Mouse (Mus musculus) lung, postnatal 0 days (tissue): ENCODE measurements at regions not wholly inside any gene's neighbourhood (a gene's known extent, or its start where the extent isn't known, plus 50 kb on each side); places are given as distances from the start of the nearest gene placed in this dataset.

Source experiments
- ATAC-seq: fragments of 200-750 bp; cut with Nextera tagmentation; 2 replicates; pipeline ENCODE4 v1.8.0; 2017; ENCODE audit warnings: moderate library complexity
- DNase-seq: peaks from one replicate; pipeline ENCODE4 v3.0.0-alpha.2; 2016; ENCODE audit warnings: low spot score
- H3K27ac ChIP-seq: fragments of 300-500 bp; sonication (generic); 2 replicates; pipeline ENCODE4 v1.5.1; 2014; ENCODE audit warnings: antibody characterized with exemption, mild to moderate bottlenecking, low read length, mixed read lengths
- H3K27me3 ChIP-seq: fragments of 300-500 bp; sonication (generic); replicated peaks from 2 replicates; pipeline ENCODE4 v1.6.1; 2014; ENCODE audit warnings: low read length, mixed read lengths; ENCODE audit not compliant: insufficient read depth
- H3K36me3 ChIP-seq: fragments of 300-500 bp; sonication (generic); 2 replicates; pipeline ENCODE4 v1.6.1; 2014; ENCODE audit warnings: low read length, mixed read lengths; ENCODE audit not compliant: insufficient read depth
- H3K4me1 ChIP-seq: fragments of 300-500 bp; sonication (generic); 2 replicates; pipeline ENCODE4 v1.6.1; 2014; ENCODE audit warnings: antibody characterized with exemption, low read depth, low read length, mixed read lengths; ENCODE audit not compliant: insufficient read depth
- H3K4me2 ChIP-seq: fragments of 300-500 bp; sonication (generic); replicated peaks from 2 replicates; pipeline ENCODE4 v1.6.1; 2014; ENCODE audit warnings: low read depth, mild to moderate bottlenecking, low read length, moderate library complexity, mixed read lengths
- H3K4me3 ChIP-seq: fragments of 300-500 bp; sonication (generic); 2 replicates; pipeline ENCODE4 v1.5.1; 2014; ENCODE audit warnings: low read depth, low read length
- H3K9ac ChIP-seq: fragments of 300-500 bp; sonication (generic); replicated peaks from 2 replicates; pipeline ENCODE4 v1.6.1; 2014; ENCODE audit warnings: low read depth, mild to moderate bottlenecking
- H3K9me3 ChIP-seq: fragments of 300-500 bp; sonication (generic); 2 replicates; pipeline ENCODE4 v1.6.1; 2016; ENCODE audit warnings: low read length, mixed read lengths
- CTCF ChIP-seq: IDR thresholded peaks from 2 replicates; pipeline ENCODE4 v1.5.1; 2016; ENCODE audit warnings: antibody characterized with exemption, mild to moderate bottlenecking
- EP300 ChIP-seq: IDR thresholded peaks from 2 replicates; pipeline ENCODE4 v1.6.1; 2016; ENCODE audit warnings: antibody characterized with exemption, mild to moderate bottlenecking, control low read depth
- WGBS: fragments of 180-500 bp; shearing (Covaris S2); extraction: QIAGEN DNeasy Blood & Tissue Kit; methylation state at CpG from one replicate; pipeline ENCODE4 v1.1.7; 2014; 5-methylcytosine and 5-hydroxymethylcytosine counted together

- ATAC-seq, result no peak
- H3K4me3 ChIP-seq, result no peak overlapping the region
- no peak overlapping the region for H3K9ac ChIP-seq
- no peaks in the 10 kb centered on the region for H3K36me3 ChIP-seq
- TF ChIP-seq CTCF (no peak), EP300 (no peak)
- H3K27ac ChIP-seq, result no peak overlapping the region
- H3K4me1 ChIP-seq, result no peaks in the 10 kb centered on the region
- WGBS, result 41% methylated on average over 1 of the region's 1 CpGs
- no peaks in the 10 kb centered on the region for H3K27me3 ChIP-seq
- no peak for DNase-seq
- no peak overlapping the region for H3K4me2 ChIP-seq
- H3K9me3 ChIP-seq, result no peaks in the 10 kb centered on the region
Measured at GRCm38 (mm10) chr6:25321446-25321845, 365.3 kb upstream of the Tmem229a start.

DNA sequence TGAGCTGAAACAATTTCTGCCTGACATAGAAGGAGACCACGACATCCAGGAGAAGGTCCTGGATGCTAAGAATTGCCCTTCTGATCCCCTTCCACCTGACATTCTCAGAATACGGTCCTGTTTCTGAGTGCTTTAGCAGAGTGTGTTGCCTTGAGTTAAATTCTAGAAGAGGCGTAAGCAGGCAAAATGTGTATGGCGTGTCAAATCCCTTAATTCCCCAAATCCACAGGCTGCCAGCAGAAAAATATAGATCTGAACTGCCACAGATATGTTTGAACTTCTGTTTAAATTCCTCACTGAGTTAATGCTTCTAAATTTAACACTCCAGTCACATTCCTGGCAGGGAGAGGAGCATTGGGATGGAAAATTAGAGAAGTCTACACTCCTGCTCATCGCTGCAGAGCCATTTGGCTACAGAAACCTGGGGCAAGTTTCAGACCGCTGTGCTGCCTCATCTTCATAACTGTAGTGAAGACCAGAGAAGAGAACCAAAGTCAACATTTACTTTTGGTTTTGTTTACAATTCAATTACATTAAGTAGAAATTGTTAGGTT lies 364.3 kb upstream of the Tmem229a start:
- TF ChIP-seq CTCF (no peak), EP300 (no peak)
- DNase-seq, result no peak
- Histone ChIP-seq H3K27ac (no peak overlapping the region), H3K4me3 (no peak overlapping the region), H3K4me2 (no peak overlapping the region), H3K9ac (no peak overlapping the region), H3K36me3 (no peaks in the 10 kb centered on the region), H3K27me3 (no peaks in the 10 kb centered on the region), H3K9me3 (no peaks in the 10 kb centered on the region), H3K4me1 (no peaks in the 10 kb centered on the region)
- 78% methylated on average over 6 of the region's 6 CpGs for WGBS
- ATAC-seq, result no peak

DNA sequence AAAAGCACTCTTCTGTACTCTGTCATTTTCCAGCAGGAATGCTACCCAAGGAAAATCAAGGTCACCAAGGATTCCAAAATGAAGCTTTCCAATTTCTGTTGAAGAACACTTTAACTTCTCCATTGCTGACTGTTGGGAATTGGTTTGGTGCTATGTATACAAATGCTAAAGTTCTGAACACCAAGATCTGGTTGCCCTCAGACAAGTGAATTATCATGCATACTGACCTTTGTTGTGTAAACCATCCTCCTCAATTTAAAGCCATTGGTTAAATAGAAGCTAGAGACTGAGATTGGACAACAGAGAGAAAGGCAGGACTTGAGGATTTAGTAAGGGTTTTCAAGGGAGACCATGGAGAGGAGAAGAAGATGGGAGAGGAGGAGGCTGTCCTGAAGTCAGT lies 351.4 kb upstream of the Tmem229a start:
- H3K36me3 ChIP-seq, result no peaks in the 10 kb centered on the region
- no peak overlapping the region for H3K9ac ChIP-seq
- H3K4me3 ChIP-seq, result no peak overlapping the region
- ATAC-seq (no peak), DNase-seq (no peak)
- no peak overlapping the region for H3K27ac ChIP-seq
- no peaks in the 10 kb centered on the region for H3K9me3 ChIP-seq
- no peak for TF ChIP-seq EP300
- no peak for TF ChIP-seq CTCF
- no peaks in the 10 kb centered on the region for H3K4me1 ChIP-seq
- no peak overlapping the region for H3K4me2 ChIP-seq
- no peaks in the 10 kb centered on the region for H3K27me3 ChIP-seq

DNA sequence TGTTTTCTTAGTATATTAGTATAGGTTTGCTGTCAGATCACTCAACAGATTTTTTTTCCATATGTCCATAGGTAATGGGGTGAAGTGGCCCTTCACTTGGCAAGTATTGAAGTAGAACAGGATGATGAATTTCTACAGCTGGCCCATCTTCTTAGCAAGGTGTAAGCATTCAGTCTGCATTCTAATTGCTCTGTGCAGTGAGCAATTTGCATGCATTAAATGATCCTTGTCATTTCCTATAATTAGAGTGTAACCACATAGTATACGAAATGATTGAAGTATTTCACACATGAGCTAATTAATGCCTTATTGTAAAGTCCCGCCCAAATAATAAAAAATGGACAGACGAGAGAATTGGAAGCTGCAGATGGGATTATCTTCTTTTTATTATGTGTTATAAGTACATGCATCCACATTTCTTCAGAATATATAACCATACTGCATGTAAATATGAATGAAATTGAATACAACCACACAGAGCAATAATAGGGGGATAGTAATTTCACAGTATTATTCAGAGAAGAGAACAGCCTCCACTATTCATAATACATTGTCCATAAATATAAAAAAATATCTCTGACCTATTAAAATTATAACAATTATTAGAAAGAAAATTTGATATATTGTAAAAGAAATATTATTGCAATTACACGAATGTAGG lies 348.9 kb upstream of the Tmem229a start:
- Histone ChIP-seq H3K4me3 (no peak overlapping the region), H3K9me3 (no peaks in the 10 kb centered on the region), H3K4me1 (no peaks in the 10 kb centered on the region), H3K27me3 (no peaks in the 10 kb centered on the region), H3K36me3 (no peaks in the 10 kb centered on the region), H3K9ac (no peak overlapping the region), H3K4me2 (no peak overlapping the region), H3K27ac (no peak overlapping the region)
- 78% methylated on average over 4 of the region's 4 CpGs for WGBS
- TF ChIP-seq EP300, result no peak
- no peak for TF ChIP-seq CTCF
- ATAC-seq (no peak), DNase-seq (no peak)

DNA sequence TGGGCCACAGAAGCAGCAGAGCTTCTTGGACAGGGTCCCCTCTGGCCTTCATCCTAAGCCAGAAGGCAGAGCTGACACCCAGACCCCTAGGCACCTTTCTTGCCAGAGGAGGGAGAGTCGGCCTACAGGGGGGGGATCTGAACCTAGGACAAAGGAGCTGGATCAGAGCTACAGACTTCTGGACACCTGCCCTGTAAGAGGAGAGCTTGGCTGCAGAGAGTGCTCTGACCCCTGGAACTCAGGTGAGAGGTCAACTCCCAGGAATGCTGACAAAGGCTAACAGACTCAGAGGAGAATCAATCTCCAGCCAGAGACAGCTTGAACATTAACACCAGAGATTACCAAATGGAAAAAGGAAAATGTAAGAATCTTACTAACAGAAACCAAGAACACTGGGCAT lies 335.5 kb upstream of the Tmem229a start:
- no peak overlapping the region for H3K9ac ChIP-seq

GRCm38 (mm10) chr6:25287591-25287990 lies 331.5 kb upstream of the Tmem229a start:
- WGBS, result 79% methylated on average over 4 of the region's 4 CpGs
- ATAC-seq, result no peak

More for the DNA sequence above, 335.5 kb upstream of the Tmem229a start:
- H3K27me3 ChIP-seq, result no peaks in the 10 kb centered on the region
- no peaks in the 10 kb centered on the region for H3K4me1 ChIP-seq
- no peak overlapping the region for H3K4me2 ChIP-seq
- ATAC-seq, result no peak
- H3K9me3 ChIP-seq, result no peaks in the 10 kb centered on the region
- H3K27ac ChIP-seq, result no peak overlapping the region
- DNase-seq, result no peak
- TF ChIP-seq CTCF (no peak), EP300 (no peak)
- H3K4me3 ChIP-seq, result no peak overlapping the region
- H3K36me3 ChIP-seq, result no peaks in the 10 kb centered on the region
- 58% methylated on average over 1 of the region's 1 CpGs for WGBS

DNA sequence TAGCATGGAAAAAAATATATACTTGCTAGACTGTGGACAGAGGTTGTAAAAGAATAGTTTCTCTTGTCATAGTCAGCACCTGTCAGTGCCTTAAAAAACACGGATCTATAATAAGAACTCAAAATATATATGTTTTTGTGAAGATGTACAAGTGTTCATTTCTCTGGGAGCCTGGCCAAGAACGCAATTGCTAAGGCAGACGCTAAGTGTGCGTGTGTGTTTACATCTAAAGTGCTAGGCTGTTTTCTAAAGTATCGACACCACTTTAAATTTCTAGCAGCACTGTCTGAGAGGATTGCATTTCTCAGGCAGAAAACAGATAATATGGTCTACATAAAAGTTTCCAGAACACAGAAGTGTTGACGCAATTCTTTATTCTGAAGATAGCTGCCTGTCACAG lies 330.2 kb upstream of the Tmem229a start:
- Histone ChIP-seq H3K9me3 (no peaks in the 10 kb centered on the region), H3K9ac (no peak overlapping the region), H3K36me3 (no peaks in the 10 kb centered on the region), H3K27me3 (no peaks in the 10 kb centered on the region), H3K4me3 (no peak overlapping the region), H3K4me1 (no peaks in the 10 kb centered on the region), H3K4me2 (no peak overlapping the region), H3K27ac (no peak overlapping the region)
- TF ChIP-seq CTCF, result no peak
- no peak for DNase-seq
- 73% methylated on average over 6 of the region's 6 CpGs for WGBS
- ATAC-seq, result no peak

More at GRCm38 (mm10) chr6:25287591-25287990, 331.5 kb upstream of the Tmem229a start:
- Histone ChIP-seq H3K27ac (no peak overlapping the region), H3K9me3 (no peaks in the 10 kb centered on the region), H3K4me1 (no peaks in the 10 kb centered on the region), H3K4me3 (no peak overlapping the region), H3K27me3 (no peaks in the 10 kb centered on the region), H3K4me2 (no peak overlapping the region), H3K36me3 (no peaks in the 10 kb centered on the region), H3K9ac (no peak overlapping the region)
- DNase-seq, result no peak
- TF ChIP-seq EP300 (no peak), CTCF (no peak)
